Mouse (Mus musculus) midbrain, embryonic 15.5 days (tissue): ENCODE results near the gene B4galnt4. TPM values are rescaled to one million over a fixed set of nuclear protein-coding genes. Genes with fewer than 3 reads are reported as not detected.
"Not testable (repeated sequence)": the region's sequence is repeated elsewhere in the genome, so short reads cannot be mapped to it uniquely, and the experiment has no call there.

Experiments
- ATAC-seq: fragments of 200-750 bp; cut with Nextera tagmentation; replicated peaks from 2 replicates; pipeline ENCODE4 v1.8.0; 2017; ENCODE audit warnings: moderate TSS enrichment
- H3K27ac ChIP-seq: fragments of 300-500 bp; sonication (generic); 2 replicates; pipeline ENCODE4 v1.5.1; 2015; ENCODE audit warnings: mild to moderate bottlenecking, inconsistent platforms
- H3K27me3 ChIP-seq: fragments of 300-500 bp; sonication (generic); replicated peaks from 2 replicates; pipeline ENCODE4 v1.6.1; 2015; ENCODE audit warnings: inconsistent platforms
- H3K36me3 ChIP-seq: fragments of 300-500 bp; sonication (generic); replicated peaks from 2 replicates; pipeline ENCODE4 v1.6.1; 2015; ENCODE audit warnings: inconsistent platforms
- H3K4me1 ChIP-seq: fragments of 300-500 bp; sonication (generic); 2 replicates; pipeline ENCODE4 v1.6.1; 2015; ENCODE audit warnings: inconsistent platforms
- H3K4me2 ChIP-seq: fragments of 300-500 bp; sonication (generic); 2 replicates; pipeline ENCODE4 v1.6.1; 2015; ENCODE audit warnings: inconsistent platforms, mild to moderate bottlenecking, moderate library complexity
- H3K4me3 ChIP-seq: fragments of 300-500 bp; sonication (generic); 2 replicates; pipeline ENCODE4 v1.5.1; 2015; ENCODE audit warnings: mild to moderate bottlenecking, inconsistent platforms
- H3K9ac ChIP-seq: fragments of 300-500 bp; sonication (generic); 2 replicates; pipeline ENCODE4 v1.6.1; 2015; ENCODE audit warnings: mild to moderate bottlenecking, inconsistent platforms
- H3K9me3 ChIP-seq: fragments of 300-500 bp; sonication (generic); 2 replicates; pipeline ENCODE4 v1.6.1; 2016; ENCODE audit warnings: inconsistent platforms
- WGBS: fragments of 180-500 bp; shearing (Covaris S2); methylation state at CpG from one replicate; pipeline ENCODE4 v1.1.7; 2015; ENCODE audit warnings: mixed read lengths; 5-methylcytosine and 5-hydroxymethylcytosine counted together
- polyA plus RNA-seq: library from polyadenylated mRNA; unstranded; fragments of >200 nt; fragmentation: Nextera tagmentation; extraction: Ambion mirVana; gene quantifications from 2 replicates; pipeline ENCODE4 v1.2.1, GENCODE M21; 2015

B4galnt4 gene
- polyA plus RNA-seq: 59.2 and 64.1 TPM in 2 replicates

GRCm38 (mm10) chr7:141060426-141061242, at the start of gene B4galnt4:
Gene B4galnt4, plus strand, starts transcription at chr7:141061104.
- peaks cover 22% of the 10 kb centered on the region; the same call in 1 of the 2 replicates for H3K36me3 ChIP-seq
- peak; percentile 99 for ATAC-seq
- peak within 1 kb of the TSS; percentile 95 for H3K4me3 ChIP-seq
- peak within 1 kb of the TSS; percentile 97 for H3K9ac ChIP-seq
- H3K9me3 ChIP-seq: no peaks in the 10 kb centered on the region
- peaks cover 34% of the 10 kb centered on the region for H3K4me1 ChIP-seq
- WGBS: under 1% methylated on average over 72 of the region's 72 CpGs
- peak within 1 kb of the TSS; percentile 94 for H3K27ac ChIP-seq
- H3K4me2 ChIP-seq: peak within 1 kb of the TSS; percentile 78
- no peaks in the 10 kb centered on the region for H3K27me3 ChIP-seq

- Histone ChIP-seq H3K4me3 (no peak overlapping the region), H3K9me3 (no peaks in the 10 kb centered on the region), H3K36me3 (no peaks in the 10 kb centered on the region), H3K4me1 (no peaks in the 10 kb centered on the region; the same call in 1 of the 2 replicates), H3K9ac (no peak overlapping the region), H3K27me3 (no peaks in the 10 kb centered on the region), H3K27ac (no peak overlapping the region), H3K4me2 (no peak overlapping the region)
- WGBS: 87% methylated on average over 7 of the region's 7 CpGs
- ATAC-seq: no peak
Observed at GRCm38 (mm10) chr7:141011238-141011770, 49.6 kb upstream of the B4galnt4 start.

GRCm38 (mm10) chr7:141016707-141017697, 43.9 kb upstream of the B4galnt4 start:
- Histone ChIP-seq H3K27ac (no peak overlapping the region), H3K36me3 (no peaks in the 10 kb centered on the region), H3K4me1 (no peaks in the 10 kb centered on the region), H3K9me3 (no peaks in the 10 kb centered on the region), H3K9ac (no peak overlapping the region), H3K4me2 (no peak overlapping the region), H3K4me3 (no peak overlapping the region), H3K27me3 (no peaks in the 10 kb centered on the region)
- WGBS: 88% methylated on average over 10 of the region's 10 CpGs
- ATAC-seq: no peak

GRCm38 (mm10) chr7:141017824-141018223, 43.1 kb upstream of the B4galnt4 start, which contains the start of gene Ifitm6:
Gene Ifitm6, minus strand, starts transcription at chr7:141017924.
- not testable (repeated sequence) for H3K9me3 ChIP-seq, H3K4me1 ChIP-seq, H3K27me3 ChIP-seq, H3K4me2 ChIP-seq, ATAC-seq, H3K4me3 ChIP-seq, H3K27ac ChIP-seq, H3K9ac ChIP-seq, H3K36me3 ChIP-seq
- WGBS: 94% methylated on average over 1 of the region's 1 CpGs

GRCm38 (mm10) chr7:141019028-141019427, 41.9 kb upstream of the B4galnt4 start:
- ATAC-seq: no peak
- Histone ChIP-seq H3K4me3 (no peak overlapping the region), H3K4me1 (no peaks in the 10 kb centered on the region), H3K27ac (no peak overlapping the region), H3K4me2 (no peak overlapping the region), H3K36me3 (no peaks in the 10 kb centered on the region), H3K9ac (no peak overlapping the region), H3K9me3 (no peaks in the 10 kb centered on the region), H3K27me3 (no peaks in the 10 kb centered on the region)
- WGBS: 93% methylated on average over 5 of the region's 5 CpGs

GRCm38 (mm10) chr7:141021489-141022449, 39.1 kb upstream of the B4galnt4 start:
- Histone ChIP-seq H3K27me3 (no peaks in the 10 kb centered on the region), H3K4me2 (no peak overlapping the region), H3K9ac (no peak overlapping the region), H3K9me3 (no peaks in the 10 kb centered on the region), H3K36me3 (no peaks in the 10 kb centered on the region), H3K4me3 (no peak overlapping the region), H3K4me1 (peaks cover 10% of the 10 kb centered on the region; the same call in 1 of the 2 replicates), H3K27ac (no peak overlapping the region)
- ATAC-seq: no peak
- WGBS: 90% methylated on average over 14 of the region's 14 CpGs

- Histone ChIP-seq H3K27ac (peak overlapping the region; percentile 70), H3K9me3 (no peaks in the 10 kb centered on the region), H3K4me1 (peaks cover 10% of the 10 kb centered on the region; the same call in 1 of the 2 replicates), H3K4me3 (no peak overlapping the region), H3K9ac (no peak overlapping the region), H3K4me2 (no peak overlapping the region; the same call in 1 of the 2 replicates), H3K27me3 (no peaks in the 10 kb centered on the region), H3K36me3 (no peaks in the 10 kb centered on the region)
- ATAC-seq: peak; percentile 85
- WGBS: 15% methylated on average over 6 of the region's 6 CpGs
Observed at GRCm38 (mm10) chr7:141024865-141025838, 35.8 kb upstream of the B4galnt4 start.

- Histone ChIP-seq H3K36me3 (no peaks in the 10 kb centered on the region), H3K4me1 (peaks cover 10% of the 10 kb centered on the region; the same call in 1 of the 2 replicates), H3K4me3 (no peak overlapping the region), H3K9ac (no peak overlapping the region), H3K4me2 (no peak overlapping the region), H3K27me3 (no peaks in the 10 kb centered on the region), H3K27ac (peak overlapping the region; percentile 70), H3K9me3 (no peaks in the 10 kb centered on the region)
- no peak for ATAC-seq
- WGBS: 21% methylated on average over 6 of the region's 6 CpGs
Observed at GRCm38 (mm10) chr7:141026097-141026739, 34.7 kb upstream of the B4galnt4 start.

GRCm38 (mm10) chr7:141026740-141027098, 34.2 kb upstream of the B4galnt4 start:
- Histone ChIP-seq H3K27ac (peak overlapping the region; percentile 36), H3K9ac (no peak overlapping the region), H3K27me3 (no peaks in the 10 kb centered on the region), H3K4me1 (peaks cover 10% of the 10 kb centered on the region; the same call in 1 of the 2 replicates), H3K9me3 (no peaks in the 10 kb centered on the region), H3K4me2 (no peak overlapping the region), H3K4me3 (no peak overlapping the region), H3K36me3 (no peaks in the 10 kb centered on the region)
- no peak for ATAC-seq
- WGBS: 47% methylated on average over 5 of the region's 5 CpGs

- Histone ChIP-seq H3K27ac (no peak within 1 kb of the TSS), H3K4me2 (no peak within 1 kb of the TSS), H3K4me3 (no peak within 1 kb of the TSS), H3K9ac (no peak within 1 kb of the TSS), H3K9me3 (no peaks in the 10 kb centered on the region), H3K27me3 (no peaks in the 10 kb centered on the region), H3K4me1 (peaks cover 10% of the 10 kb centered on the region; the same call in 1 of the 2 replicates), H3K36me3 (no peaks in the 10 kb centered on the region)
- 98% methylated on average over 2 of the region's 2 CpGs for WGBS
- no peak for ATAC-seq
Observed at GRCm38 (mm10) chr7:141028831-141029230, 32.1 kb upstream of the B4galnt4 start, which contains the start of gene Gm17387. Gene Gm17387, plus strand, starts transcription at chr7:141029131.
